In the genomic region with DNA sequence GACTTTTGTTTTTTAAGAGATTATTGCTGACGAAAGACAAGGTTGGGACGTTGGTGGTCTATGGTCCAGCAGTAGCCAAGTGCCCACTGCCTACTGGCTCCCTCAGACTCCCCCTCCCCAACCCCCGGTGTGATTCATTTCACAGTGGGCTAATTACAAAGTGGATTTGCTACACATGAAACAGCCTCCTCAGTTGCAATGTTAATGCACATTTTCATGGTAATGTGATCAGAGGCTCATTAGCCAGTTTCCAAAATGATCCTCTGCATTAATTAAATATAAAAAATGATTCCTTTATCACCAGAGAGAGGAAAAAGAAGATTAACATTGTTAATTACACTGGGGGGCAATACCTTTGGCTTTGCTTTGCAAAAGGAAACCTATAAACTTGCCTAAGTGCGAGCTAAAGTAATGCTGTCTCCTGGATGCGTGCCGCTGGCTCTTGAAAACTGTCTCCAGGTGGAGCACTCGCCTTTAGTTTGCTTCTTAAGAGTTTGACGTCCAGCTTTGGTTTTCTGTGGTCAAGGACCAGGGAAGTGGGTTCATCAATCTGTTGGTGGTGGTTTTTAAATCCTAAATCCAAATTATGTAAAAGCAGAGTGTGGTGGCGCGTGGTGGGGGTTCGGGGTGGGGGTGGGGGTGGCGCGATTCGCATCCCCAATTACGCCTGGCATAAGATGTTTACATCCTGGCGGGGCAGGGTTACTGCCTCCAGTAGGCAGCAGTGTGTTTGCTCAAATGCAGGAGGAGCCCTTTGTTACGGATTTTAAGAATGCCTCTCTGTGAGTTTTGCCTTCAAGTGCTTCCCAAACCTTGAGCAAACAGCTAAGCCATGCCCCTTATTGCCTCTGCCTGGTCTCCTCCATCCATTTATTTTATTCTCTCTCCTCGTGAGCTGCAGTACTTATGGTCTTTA, we compare ENCODE assay signal across 8 mouse cellular contexts.
DNase-seq lines count a peak whose midpoint lies in the region; ATAC-seq lines count a peak whose summit lies in the region.

No protein-coding gene starts in this region.

- H3K27me3 ChIP-seq in forebrain, embryonic 14.5 days (replicated peaks; ENCODE audit: control insufficient read depth, insufficient read depth, low read length): 0 out of 2 replicates have a peak, but pooled peaks cover 5% of the 10 kb centered on the region
- H3K27me3 ChIP-seq in kidney, embryonic 16.5 days (ENCODE audit: insufficient read depth, low read length): no peaks in the 10 kb centered on the region

- peak overlapping the region; percentile 49; the same call in 1 of the 2 replicates for H3K9ac ChIP-seq in forebrain, embryonic 14.5 days (ENCODE audit: low read length)
- H3K9ac ChIP-seq in kidney, embryonic 16.5 days (replicated peaks; ENCODE audit: low read length): 0 out of 2 replicates have a peak overlapping the region, but pooled peaks have one; percentile 32

- no peaks in the 10 kb centered on the region for H3K36me3 ChIP-seq in forebrain, embryonic 14.5 days (ENCODE audit: control insufficient read depth, insufficient read depth, low read length)
- H3K36me3 ChIP-seq in kidney, embryonic 16.5 days (ENCODE audit: insufficient read depth, low read length): no peaks in the 10 kb centered on the region

- WGBS in forebrain, embryonic 14.5 days: under 1% methylated on average over 18 of the region's 18 CpGs
- 2% methylated on average over 18 of the region's 18 CpGs for WGBS in kidney, embryonic 16.5 days

- H3K4me3 ChIP-seq in forebrain, embryonic 14.5 days (ENCODE audit: low read depth, low read length): peak overlapping the region; percentile 22
- peak overlapping the region; percentile 41 for H3K4me3 ChIP-seq in kidney, embryonic 16.5 days (ENCODE audit: low read length)

- H3K9me3 ChIP-seq in forebrain, embryonic 14.5 days (replicated peaks; ENCODE audit: control insufficient read depth, low read length): no peaks in the 10 kb centered on the region; the same call in 1 of the 2 replicates
- peaks cover 2% of the 10 kb centered on the region; the same call in 1 of the 2 replicates for H3K9me3 ChIP-seq in kidney, embryonic 16.5 days (ENCODE audit: low read length)

- peak overlapping the region; percentile 40; the same call in 1 of the 2 replicates for H3K27ac ChIP-seq in forebrain, embryonic 14.5 days (ENCODE audit: low read depth, low read length)
- no peak overlapping the region for H3K27ac ChIP-seq in kidney, embryonic 16.5 days (ENCODE audit: low read length)

- ATAC-seq in forebrain, embryonic 14.5 days: peak; percentile 68
- peak; percentile 68 for ATAC-seq in kidney, embryonic 16.5 days (ENCODE audit: low FRiP score, low TSS enrichment)

- DNase-seq in layer of hippocampus, postnatal 10 days (ENCODE audit: low spot score in 2 of 2): peak; percentile 14 to 35
- DNase-seq in layer of hippocampus, postnatal 36 days: no peak
- peak; percentile 65 for DNase-seq in embryo, embryonic 10 days (ENCODE audit: low spot score)
- peak; percentile 83 for DNase-seq in forebrain, embryonic 14.5 days (ENCODE audit: low spot score)
- peak; percentile 35 for DNase-seq in retina, embryonic 14.5 days (ENCODE audit: low spot score)
- no peak for DNase-seq in yolk sac, embryonic 10.5 days (ENCODE audit: low spot score)
- DNase-seq in gastrocnemius, postnatal 4 days (ENCODE audit: low spot score in 2 of 2): no peak

- H3K4me2 ChIP-seq in forebrain, embryonic 14.5 days (ENCODE audit: low read length): peak overlapping the region; percentile 58
- peak overlapping the region; percentile 59 for H3K4me2 ChIP-seq in kidney, embryonic 16.5 days (replicated peaks; ENCODE audit: low read depth, low read length)

- H3K4me1 ChIP-seq in forebrain, embryonic 14.5 days (ENCODE audit: control insufficient read depth, insufficient read depth, low read length): peaks cover 27% of the 10 kb centered on the region
- peaks cover 14% of the 10 kb centered on the region for H3K4me1 ChIP-seq in kidney, embryonic 16.5 days (ENCODE audit: insufficient read depth, low read length)

Comparison
In these comparisons a context has a peak if more than half of its experiments do, and no peak if none do; other contexts are left out.
1. DNase-seq: peak in layer of hippocampus, postnatal 10 days (2 of 2), embryo, embryonic 10 days (single experiment), forebrain, embryonic 14.5 days (single experiment) and retina, embryonic 14.5 days (single experiment); none in layer of hippocampus, postnatal 36 days (0 of 2), yolk sac, embryonic 10.5 days (single experiment) and gastrocnemius, postnatal 4 days (0 of 2).